Mouse (Mus musculus) lung, embryonic 14.5 days (tissue): ENCODE measurements at regions not wholly inside any gene's neighbourhood (a gene's known extent, or its start where the extent isn't known, plus 50 kb on each side); places are given as distances from the start of the nearest gene placed in this dataset.

Experiments used
- ATAC-seq: fragments of 200-750 bp; cut with Nextera tagmentation; 2 replicates; pipeline ENCODE4 v1.8.0; 2017; ENCODE audit warnings: mild to moderate bottlenecking, moderate TSS enrichment, moderate library complexity; ENCODE audit not compliant: insufficient read depth
- DNase-seq: peaks from one replicate; pipeline ENCODE4 v3.0.0-alpha.2; 2015
- H3K27ac ChIP-seq: fragments of 300-500 bp; sonication (generic); 2 replicates; pipeline ENCODE4 v1.5.1; 2014; ENCODE audit warnings: low read depth, mild to moderate bottlenecking, moderate library complexity
- H3K27me3 ChIP-seq: fragments of 300-500 bp; sonication (generic); 2 replicates; pipeline ENCODE4 v1.6.1; 2014; ENCODE audit warnings: low read length, control low read depth; ENCODE audit not compliant: insufficient read depth
- H3K36me3 ChIP-seq: fragments of 300-500 bp; sonication (generic); 2 replicates; pipeline ENCODE4 v1.6.1; 2014; ENCODE audit warnings: control low read depth; ENCODE audit not compliant: insufficient read depth
- H3K4me1 ChIP-seq: fragments of 300-500 bp; sonication (generic); 2 replicates; pipeline ENCODE4 v1.6.1; 2014; ENCODE audit warnings: antibody characterized with exemption, control low read depth; ENCODE audit not compliant: insufficient read depth
- H3K4me2 ChIP-seq: fragments of 300-500 bp; sonication (generic); 2 replicates; pipeline ENCODE4 v1.6.1; 2014; ENCODE audit warnings: mild to moderate bottlenecking
- H3K4me3 ChIP-seq: fragments of 300-500 bp; sonication (generic); 2 replicates; pipeline ENCODE4 v1.5.1; 2014; ENCODE audit warnings: low read depth, low read length
- H3K9ac ChIP-seq: fragments of 300-500 bp; sonication (generic); 2 replicates; pipeline ENCODE4 v1.6.1; 2014
- H3K9me3 ChIP-seq: fragments of 300-500 bp; sonication (generic); 2 replicates; pipeline ENCODE4 v1.6.1; 2016; ENCODE audit warnings: low read depth, low read length, control low read depth
- CTCF ChIP-seq: IDR thresholded peaks from 2 replicates; pipeline ENCODE4 v1.5.1; 2016; ENCODE audit warnings: antibody characterized with exemption, low read depth
- WGBS: fragments of 180-500 bp; shearing (Covaris S2); extraction: QIAGEN DNeasy Blood & Tissue Kit; methylation state at CpG from one replicate; pipeline ENCODE4 v1.1.7; 2014; 5-methylcytosine and 5-hydroxymethylcytosine counted together

DNA sequence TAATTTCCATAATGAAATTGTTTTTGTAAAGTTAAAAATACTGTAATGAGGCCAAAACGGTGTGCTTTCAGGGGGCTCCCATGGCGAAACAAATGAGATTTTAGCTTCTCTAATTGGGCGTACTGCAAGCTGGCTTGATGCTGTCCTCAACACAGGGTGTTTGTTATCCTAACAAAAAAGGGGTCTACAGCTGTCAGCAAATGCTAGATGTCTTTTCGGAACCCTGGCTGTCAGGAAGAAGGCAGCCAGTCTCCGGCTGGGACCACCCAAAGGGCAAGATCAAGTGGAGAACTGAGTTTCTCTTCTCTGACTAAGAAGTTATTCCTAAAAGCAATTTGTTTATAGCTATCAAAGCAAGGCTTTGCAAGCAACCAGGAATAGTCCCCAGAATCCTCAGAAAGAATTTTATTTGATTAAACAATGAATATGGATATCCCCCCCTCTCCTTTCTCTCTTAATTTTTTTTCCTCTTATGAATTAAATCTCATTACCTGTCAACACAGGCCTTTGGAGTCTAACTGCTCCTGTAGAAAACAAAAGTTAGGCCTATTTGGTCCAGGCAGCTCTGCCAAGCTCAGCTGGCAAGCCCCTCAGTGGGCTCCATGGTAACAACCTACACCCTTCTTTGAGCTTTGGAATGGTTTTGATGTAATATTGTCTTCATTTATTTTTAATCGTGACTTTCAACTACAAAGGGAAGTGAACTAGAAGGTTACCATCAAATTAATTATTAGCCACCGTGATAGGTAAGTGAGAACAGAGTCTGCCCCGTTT, 283.4 kb downstream of the Nedd1 start:
- no peaks in the 10 kb centered on the region for H3K36me3 ChIP-seq

GRCm38 (mm10) chr10:92429256-92429655, 293.0 kb downstream of the Nedd1 start:
- DNase-seq (no peak), ATAC-seq (no peak)
- no peak overlapping the region for H3K4me2 ChIP-seq
- TF ChIP-seq CTCF: no peak
- H3K27ac ChIP-seq: no peak overlapping the region
- no peaks in the 10 kb centered on the region for H3K27me3 ChIP-seq
- H3K36me3 ChIP-seq: no peaks in the 10 kb centered on the region
- H3K9ac ChIP-seq: no peak overlapping the region
- no peaks in the 10 kb centered on the region for H3K9me3 ChIP-seq
- H3K4me3 ChIP-seq: no peak overlapping the region
- WGBS: 38% methylated on average over 7 of the region's 7 CpGs
- H3K4me1 ChIP-seq: no peaks in the 10 kb centered on the region

More for the DNA sequence above, 283.4 kb downstream of the Nedd1 start:
- WGBS: 47% methylated on average over 8 of the region's 8 CpGs
- Histone ChIP-seq H3K27ac (no peak overlapping the region), H3K4me2 (no peak overlapping the region), H3K9me3 (no peaks in the 10 kb centered on the region), H3K9ac (no peak overlapping the region), H3K4me3 (no peak overlapping the region), H3K27me3 (no peaks in the 10 kb centered on the region), H3K4me1 (no peaks in the 10 kb centered on the region)
- TF ChIP-seq CTCF: no peak
- no peak for ATAC-seq
- no peak for DNase-seq

- WGBS: 67% methylated on average over 4 of the region's 4 CpGs
- Histone ChIP-seq H3K4me1 (no peaks in the 10 kb centered on the region), H3K9ac (no peak overlapping the region), H3K27ac (no peak overlapping the region), H3K4me3 (no peak overlapping the region), H3K27me3 (no peaks in the 10 kb centered on the region), H3K4me2 (no peak overlapping the region), H3K9me3 (no peaks in the 10 kb centered on the region), H3K36me3 (no peaks in the 10 kb centered on the region)
- TF ChIP-seq CTCF: no peak
- DNase-seq (no peak), ATAC-seq (no peak)
Measured at GRCm38 (mm10) chr10:92428026-92428425, 294.2 kb downstream of the Nedd1 start.

- no peak overlapping the region for H3K27ac ChIP-seq
- no peak overlapping the region for H3K4me3 ChIP-seq
- no peak for TF ChIP-seq CTCF
- H3K4me2 ChIP-seq: no peak overlapping the region
- ATAC-seq (no peak), DNase-seq (no peak)
- no peaks in the 10 kb centered on the region for H3K27me3 ChIP-seq
- 79% methylated on average over 6 of the region's 6 CpGs for WGBS
- H3K9me3 ChIP-seq: no peaks in the 10 kb centered on the region
- H3K4me1 ChIP-seq: no peaks in the 10 kb centered on the region
- H3K36me3 ChIP-seq: no peaks in the 10 kb centered on the region
- no peak overlapping the region for H3K9ac ChIP-seq
Measured at GRCm38 (mm10) chr10:92426443-92426842, 295.8 kb downstream of the Nedd1 start.

DNA sequence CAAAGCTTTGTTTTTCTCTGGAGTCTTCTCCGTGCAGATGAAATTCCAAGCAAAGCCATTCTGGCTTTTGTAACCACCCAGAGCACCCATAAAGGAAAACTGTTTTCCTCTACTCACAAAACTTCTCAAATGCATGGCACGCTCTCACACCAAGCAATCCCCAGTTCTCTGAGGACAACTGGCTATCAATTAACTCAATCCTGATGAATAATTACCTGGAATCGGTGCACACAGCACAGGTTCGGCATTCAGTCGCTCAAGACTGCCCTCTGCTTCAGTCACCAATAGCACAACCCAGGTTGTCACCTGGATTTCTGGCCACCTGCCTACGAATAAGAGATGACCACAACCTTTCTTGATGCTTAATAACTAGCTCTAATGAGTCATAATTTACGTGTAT, 309.5 kb downstream of the Nedd1 start:
- no peak for TF ChIP-seq CTCF
- Histone ChIP-seq H3K4me1 (no peaks in the 10 kb centered on the region), H3K9me3 (no peaks in the 10 kb centered on the region), H3K4me3 (no peak overlapping the region), H3K27ac (no peak overlapping the region), H3K9ac (no peak overlapping the region), H3K36me3 (no peaks in the 10 kb centered on the region), H3K27me3 (no peaks in the 10 kb centered on the region), H3K4me2 (no peak overlapping the region)
- ATAC-seq (no peak), DNase-seq (no peak)
- 80% methylated on average over 7 of the region's 7 CpGs for WGBS

- no peak for ATAC-seq
- no peak overlapping the region for H3K9ac ChIP-seq
- no peak for DNase-seq
- H3K4me3 ChIP-seq: no peak overlapping the region
- no peaks in the 10 kb centered on the region for H3K4me1 ChIP-seq
- TF ChIP-seq CTCF: no peak
- H3K27ac ChIP-seq: no peak overlapping the region
- H3K36me3 ChIP-seq: no peaks in the 10 kb centered on the region
- H3K9me3 ChIP-seq: no peaks in the 10 kb centered on the region
- H3K4me2 ChIP-seq: no peak overlapping the region
- no peaks in the 10 kb centered on the region for H3K27me3 ChIP-seq
- 67% methylated on average over 5 of the region's 5 CpGs for WGBS
Measured at GRCm38 (mm10) chr10:92410813-92411325, 311.4 kb downstream of the Nedd1 start.

DNA sequence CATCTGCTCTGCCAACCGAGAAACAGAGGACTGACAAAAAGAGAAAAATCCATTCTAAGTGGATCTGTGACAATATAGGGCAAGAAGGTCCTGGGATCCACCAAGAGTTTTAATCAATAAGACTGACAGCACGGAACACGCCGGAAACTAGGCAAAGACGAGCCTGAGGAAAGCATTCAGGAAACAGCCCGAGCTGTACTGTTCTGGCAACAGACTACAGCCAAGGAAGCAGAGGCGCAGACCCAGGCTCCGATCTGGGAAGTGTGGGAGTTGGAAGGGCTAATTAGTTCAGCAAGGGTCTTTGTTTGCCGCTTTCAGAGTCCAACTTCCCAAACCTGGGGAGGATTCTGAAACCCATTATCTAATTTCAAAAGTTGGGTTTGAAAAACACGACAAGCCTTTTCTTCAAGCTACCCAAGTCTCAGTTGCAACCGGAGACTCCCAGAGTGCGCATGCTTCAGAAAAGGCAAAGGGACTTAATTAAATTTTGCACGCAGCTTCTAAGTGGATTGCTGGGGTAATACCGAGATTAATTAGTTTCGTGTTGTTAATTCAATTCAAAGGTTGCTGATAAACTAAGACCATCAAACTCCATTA, 317.4 kb downstream of the Nedd1 start:
- Histone ChIP-seq H3K4me1 (no peaks in the 10 kb centered on the region), H3K9me3 (no peaks in the 10 kb centered on the region), H3K4me2 (no peak overlapping the region), H3K27ac (no peak overlapping the region), H3K27me3 (no peaks in the 10 kb centered on the region), H3K9ac (no peak overlapping the region), H3K4me3 (no peak overlapping the region), H3K36me3 (no peaks in the 10 kb centered on the region)
- no peak for TF ChIP-seq CTCF
- ATAC-seq: no peak
- 82% methylated on average over 15 of the region's 15 CpGs for WGBS
- DNase-seq: no peak
